Mouse (Mus musculus) retina, adult 2 months (tissue): ENCODE results near the gene Camkv.

Source experiments
- DNase-seq: peaks from one replicate; pipeline ENCODE4 v3.0.0-alpha.2; 2012; ENCODE audit warnings: low read depth, low spot score

The Camkv gene

DNA sequence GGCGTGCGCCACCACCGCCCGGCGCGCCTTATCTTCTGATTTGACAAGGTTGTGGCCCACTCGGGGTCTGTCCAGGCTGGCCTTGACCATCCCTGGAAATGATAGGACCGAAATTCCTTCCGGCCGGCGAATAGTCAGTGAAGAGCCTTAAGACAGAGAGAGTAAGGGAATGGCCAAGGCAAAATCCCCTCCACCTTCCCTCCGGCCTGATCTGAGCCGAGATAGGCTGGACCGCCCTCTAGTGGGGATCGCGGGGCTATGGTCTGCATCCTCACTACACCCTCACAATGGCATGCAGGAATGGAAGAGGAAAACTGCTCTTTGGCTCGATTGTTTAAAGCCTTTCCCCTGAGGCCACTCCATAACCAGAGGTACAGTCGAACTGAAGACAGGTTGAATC is 50.9 kb downstream of the Camkv start:
- DNase-seq = no peak

- DNase-seq = no peak
These were observed 52.5 kb downstream of the Camkv start for GRCm38 (mm10) chr9:107987950-107988349.

- DNase-seq = no peak
These were observed 56.7 kb downstream of the Camkv start, which contains the start of gene Cdhr4 for GRCm38 (mm10) chr9:107992197-107992596. Gene Cdhr4 (plus strand): TSS chr9:107992497.

GRCm38 (mm10) chr9:107993013-107993412 is 57.5 kb downstream of the Camkv start:
- DNase-seq = no peak

- DNase-seq = no peak
These were observed 59.0 kb downstream of the Camkv start for GRCm38 (mm10) chr9:107994464-107994863.

DNA sequence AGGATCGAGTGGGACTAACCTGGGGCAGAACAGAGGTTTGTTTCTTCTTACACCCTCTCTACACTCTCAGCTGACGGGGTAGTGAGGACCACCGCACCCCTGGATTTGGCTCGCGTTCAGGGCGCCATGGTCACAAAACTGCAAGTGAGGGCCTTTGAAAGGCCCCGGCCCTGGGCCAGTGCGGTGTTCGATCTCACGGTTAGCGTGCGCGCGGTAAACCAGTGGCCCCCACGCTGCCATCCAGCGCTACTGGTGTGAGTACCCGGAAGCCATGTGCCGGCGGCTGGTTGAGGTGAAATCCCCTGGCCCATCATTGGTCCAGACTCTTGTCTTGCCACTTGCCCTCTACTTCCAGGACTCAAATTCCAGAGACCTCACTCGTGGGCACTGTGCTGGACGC is 60.0 kb downstream of the Camkv start:
- no peak for DNase-seq

GRCm38 (mm10) chr9:107996049-107996448 is 60.6 kb downstream of the Camkv start, which contains the start of gene Gm20662:
Gene Gm20662 (plus strand): TSS chr9:107996349.
- no peak for DNase-seq
